Mouse (Mus musculus) intestine, embryonic 14.5 days (tissue): ENCODE measurements at regions not wholly inside any gene's neighbourhood (a gene's known extent, or its start where the extent isn't known, plus 50 kb on each side); places are given as distances from the start of the nearest gene placed in this dataset.

Source experiments
- ATAC-seq: fragments of 200-750 bp; cut with Nextera tagmentation; replicated peaks from 2 replicates; pipeline ENCODE4 v1.8.0; 2017; ENCODE audit warnings: low read depth, moderate number of reproducible peaks, moderate TSS enrichment, moderate library complexity; ENCODE audit not compliant: low FRiP score, low TSS enrichment
- DNase-seq: peaks from one replicate; pipeline ENCODE4 v3.0.0-alpha.2; 2018; ENCODE audit warnings: low spot score
- H3K27ac ChIP-seq: fragments of 300-500 bp; sonication (generic); 2 replicates; pipeline ENCODE4 v1.5.1; 2014; ENCODE audit warnings: low read depth, mild to moderate bottlenecking, control low read depth
- H3K27me3 ChIP-seq: fragments of 300-500 bp; sonication (generic); replicated peaks from 2 replicates; pipeline ENCODE4 v1.6.1; 2014; ENCODE audit warnings: low read length, control low read depth; ENCODE audit not compliant: control insufficient read depth, insufficient read depth
- H3K36me3 ChIP-seq: fragments of 300-500 bp; sonication (generic); 2 replicates; pipeline ENCODE4 v1.6.1; 2014; ENCODE audit warnings: low read length, control low read depth; ENCODE audit not compliant: control insufficient read depth, insufficient read depth
- H3K4me1 ChIP-seq: fragments of 300-500 bp; sonication (generic); replicated peaks from 2 replicates; pipeline ENCODE4 v1.6.1; 2014; ENCODE audit warnings: low read length, control low read depth, mixed read lengths; ENCODE audit not compliant: control insufficient read depth, insufficient read depth
- H3K4me2 ChIP-seq: fragments of 300-500 bp; sonication (generic); 2 replicates; pipeline ENCODE4 v1.6.1; 2014; ENCODE audit warnings: low read length
- H3K4me3 ChIP-seq: fragments of 300-500 bp; sonication (generic); 2 replicates; pipeline ENCODE4 v1.5.1; 2014; ENCODE audit warnings: low read depth, low read length, control low read depth, mixed read lengths
- H3K9ac ChIP-seq: fragments of 300-500 bp; sonication (generic); 2 replicates; pipeline ENCODE4 v1.6.1; 2014; ENCODE audit warnings: mild to moderate bottlenecking, low read length
- H3K9me3 ChIP-seq: fragments of 300-500 bp; sonication (generic); 2 replicates; pipeline ENCODE4 v1.6.1; 2016; ENCODE audit warnings: low read length, control low read depth; ENCODE audit not compliant: control insufficient read depth
- WGBS: fragments of 180-500 bp; shearing (Covaris S2); extraction: QIAGEN DNeasy Blood & Tissue Kit; methylation state at CpG from one replicate; pipeline ENCODE4 v1.1.7; 2014; 5-methylcytosine and 5-hydroxymethylcytosine counted together

DNA sequence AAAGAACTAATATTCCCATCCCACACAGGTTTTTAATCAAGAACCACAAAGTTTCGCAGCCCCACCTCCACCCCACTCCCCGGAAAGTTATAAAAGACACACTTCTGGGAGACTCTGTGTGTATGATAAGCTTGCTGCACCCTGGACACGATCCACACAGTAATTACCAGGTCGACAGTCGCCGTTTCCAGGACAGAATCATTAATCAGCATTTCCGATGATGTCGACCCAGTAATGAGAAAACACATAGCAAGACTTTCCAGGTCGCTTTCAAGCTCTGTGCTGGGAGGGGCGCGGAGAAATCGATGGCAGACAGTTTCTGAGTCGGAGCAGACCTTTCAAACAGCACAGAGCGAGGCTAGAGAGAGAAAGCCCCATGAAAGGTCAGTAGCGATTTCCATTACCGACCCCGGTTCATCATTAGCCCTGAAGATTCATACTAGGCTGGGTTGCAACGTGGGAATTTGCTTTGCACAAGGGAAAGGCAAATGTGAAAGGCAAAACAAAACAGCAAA lies 68.6 kb upstream of the Tmpo start:
- H3K27ac ChIP-seq, result no peak overlapping the region
- ATAC-seq (no peak), DNase-seq (no peak)
- no peaks in the 10 kb centered on the region for H3K9me3 ChIP-seq
- H3K4me2 ChIP-seq, result peak overlapping the region; percentile 49
- H3K27me3 ChIP-seq, result no peaks in the 10 kb centered on the region
- 31% methylated on average over 18 of the region's 18 CpGs for WGBS
- peak overlapping the region; percentile 34; the same call in 1 of the 2 replicates for H3K9ac ChIP-seq
- peak overlapping the region; percentile 24 for H3K4me3 ChIP-seq
- no peaks in the 10 kb centered on the region; the same call in 1 of the 2 replicates for H3K4me1 ChIP-seq
- H3K36me3 ChIP-seq, result no peaks in the 10 kb centered on the region

DNA sequence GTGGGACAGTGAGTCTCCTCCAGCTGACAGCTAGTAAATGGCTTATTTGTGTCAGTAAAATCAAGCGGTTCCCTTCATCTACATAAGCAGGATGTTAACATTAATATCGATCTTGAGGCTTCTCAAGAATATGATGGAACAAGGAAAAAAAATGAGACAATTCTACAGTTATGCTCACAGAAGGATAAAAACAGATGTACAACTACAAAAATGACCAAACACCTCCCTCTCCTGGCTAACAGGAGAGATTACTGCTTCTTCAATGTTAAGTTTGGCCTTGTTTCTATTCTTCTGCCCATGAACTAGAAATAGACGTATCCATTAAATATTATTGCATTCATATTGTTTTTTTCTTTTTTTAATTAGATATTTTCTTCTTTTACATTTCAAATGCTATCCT lies 63.2 kb upstream of the Tmpo start:
- WGBS, result 71% methylated on average over 3 of the region's 3 CpGs
- H3K27me3 ChIP-seq, result no peaks in the 10 kb centered on the region
- ATAC-seq, result no peak
- no peak overlapping the region for H3K27ac ChIP-seq
- H3K4me1 ChIP-seq, result peaks cover 12% of the 10 kb centered on the region
- no peaks in the 10 kb centered on the region for H3K9me3 ChIP-seq
- no peak overlapping the region for H3K4me2 ChIP-seq
- H3K9ac ChIP-seq, result no peak overlapping the region
- H3K36me3 ChIP-seq, result no peaks in the 10 kb centered on the region
- no peak for DNase-seq
- H3K4me3 ChIP-seq, result no peak overlapping the region

DNA sequence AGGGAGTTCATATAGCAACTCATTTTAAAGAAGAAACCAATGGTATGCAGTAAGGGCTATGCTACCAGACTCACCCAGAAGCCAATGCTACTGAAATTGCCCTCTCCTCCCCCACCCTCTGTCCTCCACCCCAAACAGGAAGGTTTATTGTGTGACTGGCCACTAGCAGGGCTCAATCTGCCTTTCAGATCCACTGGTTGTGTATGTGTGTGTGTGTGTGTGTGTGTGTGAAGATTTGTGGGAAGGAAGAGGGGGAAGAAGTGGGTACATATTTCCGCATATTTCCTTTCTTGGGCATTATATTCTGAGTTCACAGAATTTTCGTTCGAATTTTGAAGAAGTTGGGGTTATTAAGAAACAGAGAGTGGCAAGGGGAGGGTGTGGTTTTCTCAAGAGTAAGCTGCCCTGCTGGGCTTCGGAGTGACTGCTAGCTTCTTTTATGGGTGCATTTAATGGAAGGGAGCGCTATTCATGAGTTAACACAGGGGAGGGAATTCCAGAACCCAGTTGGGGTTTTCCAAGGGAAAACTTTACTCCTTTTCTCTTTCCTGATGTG lies 61.5 kb upstream of the Tmpo start:
- no peak overlapping the region for H3K4me2 ChIP-seq
- no peaks in the 10 kb centered on the region for H3K36me3 ChIP-seq
- WGBS, result 68% methylated on average over 5 of the region's 5 CpGs
- no peak overlapping the region for H3K4me3 ChIP-seq
- H3K4me1 ChIP-seq, result peaks cover 12% of the 10 kb centered on the region
- H3K9ac ChIP-seq, result no peak overlapping the region
- DNase-seq (no peak), ATAC-seq (no peak)
- no peaks in the 10 kb centered on the region for H3K27me3 ChIP-seq
- H3K9me3 ChIP-seq, result no peaks in the 10 kb centered on the region
- H3K27ac ChIP-seq, result peak overlapping the region; percentile 64

DNA sequence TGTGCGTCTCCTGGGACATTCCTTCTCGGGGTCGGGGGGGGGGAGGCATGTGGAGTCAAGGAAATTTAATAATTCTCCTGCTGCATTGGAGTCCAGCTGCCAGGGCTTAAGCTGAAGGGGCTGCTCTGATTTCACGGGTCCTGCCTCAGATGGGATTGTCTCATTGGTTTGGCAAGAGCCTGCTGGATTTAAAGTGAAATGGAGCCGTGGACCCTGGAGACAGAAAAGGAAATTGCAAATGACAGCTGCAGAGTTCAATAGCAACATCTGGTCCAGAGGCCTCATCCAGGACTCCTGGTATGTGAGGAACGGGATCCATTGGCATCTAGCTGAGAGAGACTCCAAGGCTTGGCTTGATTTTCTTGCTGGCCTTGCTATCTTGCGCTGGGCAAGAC lies 60.5 kb upstream of the Tmpo start:
- H3K4me2 ChIP-seq, result 0 out of 2 replicates have a peak overlapping the region, but pooled peaks have one; percentile 4
- H3K27ac ChIP-seq, result peak overlapping the region; percentile 64
- 0 out of 2 replicates have a peak overlapping the region, but pooled peaks have one; percentile 1 for H3K9ac ChIP-seq
- no peaks in the 10 kb centered on the region for H3K36me3 ChIP-seq
- no peak overlapping the region for H3K4me3 ChIP-seq
- H3K4me1 ChIP-seq, result peaks cover 16% of the 10 kb centered on the region
- H3K27me3 ChIP-seq, result no peaks in the 10 kb centered on the region
- WGBS, result 32% methylated on average over 7 of the region's 7 CpGs
- peak; percentile 51; the same call in 1 of the 2 replicates for ATAC-seq
- no peak for DNase-seq
- no peaks in the 10 kb centered on the region for H3K9me3 ChIP-seq

DNA sequence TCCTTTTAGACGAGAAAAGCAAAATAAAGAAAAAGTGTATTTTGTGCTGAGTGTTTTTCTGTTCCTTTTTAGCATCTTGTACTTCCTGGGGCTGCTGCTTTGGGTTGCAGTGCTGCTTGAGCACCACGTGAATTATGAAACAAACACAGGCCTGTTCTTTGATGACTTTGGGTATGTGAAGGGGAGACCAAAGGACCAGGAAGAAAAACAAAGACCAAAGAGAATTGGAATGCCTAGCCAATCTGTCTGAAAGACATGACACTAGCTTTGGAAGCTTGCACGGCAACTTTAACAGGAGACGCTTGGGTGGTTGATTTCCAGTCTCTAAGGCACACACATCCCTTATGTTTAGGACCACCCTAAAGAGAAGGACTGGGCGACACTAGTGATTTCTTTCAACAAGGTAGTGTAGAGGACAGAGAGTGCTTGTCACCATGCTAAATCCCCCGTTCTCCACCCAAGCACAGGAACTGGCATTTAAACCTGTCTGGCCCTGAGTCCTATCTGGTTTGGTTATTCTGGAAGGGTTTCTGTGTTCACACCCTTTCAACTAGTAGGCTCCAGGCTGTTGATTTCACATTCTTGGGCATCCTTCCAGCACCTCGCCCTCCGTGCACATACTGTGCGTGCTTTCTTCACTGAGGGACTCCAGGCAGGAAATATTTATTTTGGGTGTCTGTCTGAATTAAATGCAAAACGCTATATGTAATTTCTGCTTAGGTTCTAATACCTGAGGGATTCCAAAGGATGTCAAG lies 59.9 kb upstream of the Tmpo start:
- 40% methylated on average over 10 of the region's 10 CpGs for WGBS
- Histone ChIP-seq H3K9me3 (no peaks in the 10 kb centered on the region), H3K4me3 (no peak overlapping the region), H3K4me1 (peaks cover 16% of the 10 kb centered on the region), H3K36me3 (no peaks in the 10 kb centered on the region), H3K27ac (peak overlapping the region; percentile 64), H3K4me2 (0 out of 2 replicates have a peak overlapping the region, but pooled peaks have one; percentile 4), H3K27me3 (no peaks in the 10 kb centered on the region), H3K9ac (no peak overlapping the region)
- peak; percentile 64; the same call in 1 of the 2 replicates for ATAC-seq
- peak; percentile 63 for DNase-seq

DNA sequence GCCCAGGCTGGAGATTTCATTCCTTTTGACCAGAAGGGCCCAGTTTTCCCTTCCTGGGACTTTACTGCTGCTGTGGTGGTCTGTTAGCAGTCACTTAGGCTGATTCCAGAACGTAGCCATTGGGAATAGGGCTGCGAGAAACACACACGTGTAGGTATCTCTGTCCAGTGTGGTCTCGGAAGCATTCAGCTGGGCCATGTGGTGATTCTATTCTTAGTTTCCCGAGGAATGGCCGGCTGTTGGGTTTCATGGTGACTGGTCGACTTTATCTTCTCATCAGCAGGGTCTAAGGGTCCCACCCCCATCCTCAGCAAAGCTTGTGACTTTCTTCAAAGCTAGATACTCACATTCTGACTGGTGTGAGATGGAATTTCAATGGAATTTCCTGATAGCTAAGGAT lies 59.2 kb upstream of the Tmpo start:
- no peak for DNase-seq
- Histone ChIP-seq H3K27ac (no peak overlapping the region), H3K9ac (no peak overlapping the region), H3K4me3 (no peak overlapping the region), H3K27me3 (no peaks in the 10 kb centered on the region), H3K9me3 (no peaks in the 10 kb centered on the region), H3K4me1 (peaks cover 16% of the 10 kb centered on the region), H3K36me3 (no peaks in the 10 kb centered on the region), H3K4me2 (no peak overlapping the region)
- no peak for ATAC-seq
- WGBS, result 73% methylated on average over 7 of the region's 7 CpGs

DNA sequence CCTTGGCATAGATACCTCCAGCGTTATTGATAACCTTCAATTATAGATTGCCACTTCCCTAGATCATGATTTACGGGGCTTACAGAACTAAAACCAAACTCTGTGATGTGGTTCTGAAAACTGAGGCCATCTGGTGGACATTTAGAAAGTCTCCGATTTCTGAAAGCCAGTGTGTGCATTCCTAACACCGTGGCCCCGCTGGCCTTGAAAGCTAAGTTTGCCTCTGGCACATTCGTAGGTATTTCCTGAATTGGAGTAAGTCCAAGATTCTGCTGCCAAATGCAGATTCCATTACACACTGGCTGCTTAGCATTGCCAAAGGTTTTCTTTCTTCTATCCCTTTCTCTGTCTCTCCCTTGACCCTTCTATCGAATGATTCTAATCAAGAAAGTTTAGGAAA lies 55.7 kb upstream of the Tmpo start:
- Histone ChIP-seq H3K36me3 (no peaks in the 10 kb centered on the region), H3K27me3 (no peaks in the 10 kb centered on the region), H3K9ac (no peak overlapping the region), H3K4me3 (no peak overlapping the region), H3K4me1 (peaks cover 8% of the 10 kb centered on the region), H3K27ac (no peak overlapping the region), H3K9me3 (no peaks in the 10 kb centered on the region), H3K4me2 (no peak overlapping the region)
- WGBS, result 17% methylated on average over 7 of the region's 7 CpGs
- ATAC-seq, result no peak
- DNase-seq, result no peak

DNA sequence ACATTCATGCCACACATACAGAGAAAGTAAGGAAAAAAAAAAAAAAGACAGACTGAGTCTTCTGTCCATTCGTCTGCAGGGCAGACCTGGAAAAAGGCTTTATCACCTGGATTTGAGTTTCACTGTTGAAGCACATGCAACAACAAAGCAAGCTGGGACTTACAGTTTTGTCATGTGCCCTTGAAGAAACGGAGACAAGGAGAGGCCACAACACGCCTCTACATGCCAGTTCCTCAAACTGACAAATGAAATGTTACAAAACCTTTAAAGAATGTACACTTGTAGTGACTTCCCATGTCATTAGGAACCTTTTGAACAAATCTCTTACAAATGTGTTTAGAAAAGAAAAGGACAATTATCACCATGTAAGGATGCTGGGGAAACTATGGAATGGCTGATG lies 53.6 kb upstream of the Tmpo start:
- H3K9me3 ChIP-seq, result no peaks in the 10 kb centered on the region
- H3K4me3 ChIP-seq, result no peak overlapping the region
- ATAC-seq (no peak), DNase-seq (no peak)
- peaks cover 7% of the 10 kb centered on the region; the same call in 1 of the 2 replicates for H3K4me1 ChIP-seq
- no peak overlapping the region for H3K27ac ChIP-seq
- 86% methylated on average over 3 of the region's 3 CpGs for WGBS
- H3K4me2 ChIP-seq, result no peak overlapping the region
- no peaks in the 10 kb centered on the region for H3K27me3 ChIP-seq
- no peak overlapping the region for H3K9ac ChIP-seq
- H3K36me3 ChIP-seq, result no peaks in the 10 kb centered on the region
